Mouse (Mus musculus) cerebellum, postnatal 25 days (tissue): ENCODE data around the gene Gna13.
A peak's percentile ranks its signal among the peaks of the same experiment; 100 is the strongest.

Experiments used
- DNase-seq, 2 experiments: peaks; one replicate each; pipeline ENCODE4 v3.0.0; 2021; ENCODE audit warnings: mixed read lengths in 2 of 2

Gene Gna13

DNA sequence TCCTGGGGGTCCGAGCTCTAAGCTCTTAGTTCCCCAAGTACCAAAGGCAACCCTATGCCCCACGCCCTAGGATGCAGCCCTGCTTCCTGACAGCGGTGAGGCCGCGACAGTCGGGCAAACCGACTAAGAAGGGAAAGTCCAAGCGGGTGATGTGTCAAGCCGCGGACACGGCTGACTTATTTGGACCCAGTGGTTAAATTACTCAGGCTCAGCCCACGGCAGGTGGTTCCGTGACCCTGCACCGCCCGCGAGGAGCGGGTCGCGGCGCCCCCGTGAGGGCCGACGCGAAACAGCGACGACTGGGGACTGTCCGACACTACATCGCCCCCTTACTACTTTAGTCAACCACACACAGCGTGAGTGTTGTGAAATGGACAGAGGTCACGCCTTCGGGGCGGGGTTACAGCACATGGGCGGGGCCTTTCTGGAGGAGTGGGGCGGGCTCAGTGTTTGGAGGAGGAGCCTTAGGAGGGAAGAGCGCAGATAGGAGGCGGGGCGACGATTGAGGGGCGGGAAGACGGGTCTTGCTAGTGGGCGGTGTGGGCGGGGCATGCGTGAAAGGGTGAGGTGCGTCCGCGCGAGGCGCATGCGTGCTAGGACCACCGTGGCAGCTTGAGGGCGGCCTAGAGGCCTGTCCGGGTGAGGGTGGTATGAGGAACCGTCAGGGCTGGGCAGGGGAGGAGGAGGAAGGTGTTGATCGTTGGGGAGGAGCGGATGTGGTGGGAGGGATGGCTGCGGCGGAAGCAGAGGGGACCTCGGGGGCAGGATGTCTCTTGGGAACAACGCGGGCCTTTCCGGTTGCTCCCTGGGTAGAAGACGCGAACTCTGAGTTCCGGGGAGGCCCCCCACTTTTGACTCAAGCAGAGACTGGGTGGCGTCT is 63.0 kb downstream of the Gna13 start, which contains the start of gene Amz2:
Amz2 (plus strand) TSS at position 555 of the 880 bp plus-strand sequence.
- DNase-seq = peak; percentile 98 to 100

DNA sequence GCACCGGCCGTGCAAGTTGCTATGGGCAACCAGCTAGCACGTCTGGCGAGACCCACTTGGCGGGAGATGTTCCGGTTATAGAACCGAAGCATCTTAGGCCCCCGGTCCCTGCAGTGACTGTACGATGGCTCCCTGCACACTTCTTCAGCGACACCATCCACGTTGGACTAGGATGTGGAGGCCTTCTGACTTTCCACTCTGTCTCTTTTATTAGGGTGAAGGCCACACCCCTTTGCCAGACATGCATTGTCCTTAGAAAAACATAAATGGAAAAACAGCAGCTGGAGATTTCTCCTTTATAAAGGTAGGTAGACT is 63.6 kb downstream of the Gna13 start:
- DNase-seq = no peak

GRCm38 (mm10) chr11:109427353-109427752 is 64.7 kb downstream of the Gna13 start:
- no peak for DNase-seq

DNA sequence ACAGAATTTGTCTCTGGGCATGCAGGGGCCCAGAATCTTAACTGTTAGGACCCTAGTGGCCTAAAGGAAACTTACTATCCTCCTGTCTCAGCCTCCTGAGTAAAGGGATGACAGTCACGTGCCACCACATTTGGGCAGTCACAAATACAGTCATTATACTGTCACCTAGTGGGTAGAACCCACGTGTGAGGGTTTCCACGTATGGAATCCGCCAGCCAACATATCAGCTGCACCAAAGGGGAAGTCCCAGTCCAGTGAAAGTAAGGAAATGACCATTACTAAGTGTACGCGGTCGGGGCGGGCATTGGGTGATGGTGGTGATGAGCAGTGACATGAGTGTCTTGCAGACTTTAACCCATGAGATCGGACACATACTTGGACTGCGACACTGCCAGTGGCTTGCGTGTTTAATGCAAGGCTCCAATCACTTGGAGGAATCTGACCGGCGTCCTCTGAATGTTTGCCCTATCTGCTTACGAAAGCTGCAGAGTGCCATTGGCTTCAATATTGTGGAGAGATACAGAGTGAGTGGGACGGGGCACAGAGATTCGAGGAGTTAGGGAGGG is 71.7 kb downstream of the Gna13 start:
- no peak for DNase-seq

GRCm38 (mm10) chr11:109436889-109437288 is 74.3 kb downstream of the Gna13 start:
- DNase-seq = no peak

DNA sequence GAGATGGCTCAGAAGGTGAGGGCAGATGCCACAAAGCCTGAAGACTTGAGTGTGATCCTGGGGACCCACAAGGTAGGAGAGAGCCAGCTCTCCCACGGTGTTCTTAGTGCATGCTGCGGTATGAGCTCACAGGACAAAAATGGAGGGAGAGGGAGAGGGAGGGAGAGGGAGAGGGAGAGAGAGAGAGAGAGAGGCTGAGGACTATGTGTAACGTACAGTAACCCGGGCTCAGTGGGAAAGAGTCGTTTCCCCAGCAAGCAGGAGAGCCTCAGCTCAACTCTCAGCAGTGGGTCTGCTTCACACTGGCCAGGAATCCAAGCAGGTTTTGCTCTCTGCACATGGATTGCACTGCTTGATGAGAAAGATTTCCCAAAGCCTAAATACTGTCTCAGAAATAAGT is 76.6 kb downstream of the Gna13 start:
- DNase-seq = peak in 1 of 2 experiments; percentile 31

- peak; percentile 71 to 75 for DNase-seq
These were observed 77.3 kb downstream of the Gna13 start for GRCm38 (mm10) chr11:109439829-109440340.

DNA sequence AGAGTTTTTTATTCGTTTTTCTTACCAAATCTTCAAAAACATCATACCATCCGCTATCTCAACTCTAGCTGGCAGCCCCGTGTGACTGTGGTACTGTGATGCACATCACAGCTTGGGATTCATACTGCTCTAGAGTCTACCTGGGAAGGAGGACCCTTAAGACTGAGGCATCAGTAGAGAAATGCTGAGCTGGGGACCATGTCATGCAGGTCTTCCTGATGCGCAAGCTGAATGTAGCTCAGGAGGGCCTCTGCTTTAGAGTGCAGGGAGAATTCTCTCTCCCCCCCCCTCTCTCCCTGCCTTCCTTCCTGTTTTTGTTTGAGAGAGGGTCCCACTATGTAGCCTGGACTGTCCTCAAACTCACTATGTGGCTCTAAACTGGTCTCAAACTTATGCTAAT is 78.0 kb downstream of the Gna13 start:
- no peak for DNase-seq

DNA sequence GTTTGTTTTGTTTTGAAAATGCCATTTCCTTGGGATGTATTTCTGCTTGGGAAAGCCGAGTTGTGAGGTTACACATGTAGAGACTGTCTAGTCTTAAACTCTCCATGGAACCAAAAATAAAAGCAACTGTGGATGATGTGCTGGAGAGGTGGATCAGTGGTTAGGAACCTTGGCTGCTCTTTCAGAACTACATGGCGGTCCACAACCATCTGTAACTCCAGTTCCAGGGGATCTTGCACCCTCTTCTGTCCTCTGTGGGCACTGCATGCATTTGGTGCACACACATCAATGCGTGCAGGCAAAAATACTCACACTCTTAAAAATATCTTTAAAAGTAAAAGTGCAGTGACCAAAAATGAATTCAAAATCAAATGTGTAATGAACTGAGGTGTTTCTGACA is 78.5 kb downstream of the Gna13 start:
- peak; percentile 32 to 62 for DNase-seq

DNA sequence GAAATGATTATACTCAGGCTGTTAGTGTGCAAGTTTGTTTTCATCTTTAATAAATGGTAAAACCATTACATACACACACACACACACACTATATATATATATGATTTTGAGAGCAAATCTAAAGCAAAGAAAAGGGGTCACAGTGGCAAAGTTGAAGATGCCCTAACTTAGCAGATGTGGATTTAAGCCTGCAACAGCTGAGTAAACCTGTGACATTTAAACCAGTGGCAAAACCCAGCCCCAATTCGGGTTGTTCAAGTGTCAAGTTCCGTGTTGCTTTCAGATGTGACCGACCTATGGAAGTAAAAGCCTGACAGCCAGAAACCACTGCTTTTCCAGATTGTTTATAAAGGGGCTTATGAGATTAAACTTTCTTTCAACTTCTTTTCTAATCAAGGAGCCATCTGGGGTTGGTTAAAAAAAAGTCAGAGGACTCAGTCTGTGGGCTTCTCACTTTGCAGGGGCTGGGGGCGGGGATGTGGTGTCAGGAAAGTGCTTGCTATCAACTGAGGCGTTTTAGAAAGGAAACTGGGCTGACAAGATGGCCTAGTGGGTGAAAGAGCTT is 79.6 kb downstream of the Gna13 start:
- no peak for DNase-seq

GRCm38 (mm10) chr11:109443468-109444263 is 81.0 kb downstream of the Gna13 start:
- DNase-seq = no peak

DNA sequence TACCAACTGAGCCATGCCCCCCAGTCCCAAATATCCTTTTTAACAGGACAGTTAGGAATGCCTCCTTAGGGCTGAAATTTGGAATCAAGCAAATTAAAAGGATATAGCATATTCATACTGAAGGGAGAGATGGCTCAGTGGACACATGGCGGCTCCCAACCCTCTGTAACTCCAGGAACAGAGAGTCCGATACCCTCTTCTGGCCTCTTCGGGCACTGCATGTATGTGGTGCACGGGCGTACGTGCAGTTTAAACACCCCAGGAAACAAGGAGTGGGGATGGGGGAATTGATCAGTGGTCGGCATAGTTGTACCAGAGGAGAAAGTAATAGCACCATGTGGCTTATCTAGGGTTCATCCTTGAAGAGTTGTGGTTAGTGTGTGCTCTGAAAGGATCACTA is 82.0 kb downstream of the Gna13 start:
- DNase-seq = peak; percentile 44 to 68

DNA sequence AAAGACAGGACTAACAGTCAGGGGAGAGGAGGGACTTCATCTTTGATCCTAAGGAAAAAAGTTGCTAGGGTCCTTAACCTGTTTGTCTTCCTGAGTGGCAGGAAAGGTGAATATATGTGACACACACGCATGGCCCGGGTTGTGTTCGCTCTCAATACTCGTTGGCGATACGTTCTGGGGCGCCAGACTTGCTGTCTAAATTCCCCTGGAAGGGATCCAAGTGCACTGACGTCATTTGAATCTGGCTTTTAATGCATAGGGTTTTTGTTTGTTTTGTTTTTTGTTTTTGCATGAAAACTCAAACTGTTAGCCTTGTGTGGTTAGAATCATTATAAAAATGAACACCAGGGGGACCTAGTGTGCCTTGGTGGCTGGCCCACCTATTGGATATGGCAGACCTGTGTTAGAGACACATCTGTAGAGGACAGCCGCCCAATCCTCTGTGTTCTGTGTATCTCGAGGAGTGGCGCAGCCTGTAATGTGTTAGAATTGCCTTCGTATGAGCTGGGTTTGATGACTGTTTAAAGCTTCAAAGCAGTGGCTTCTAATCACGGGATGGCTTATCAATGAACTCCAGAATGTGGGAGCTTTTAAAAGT is 82.9 kb downstream of the Gna13 start:
- peak in 1 of 2 experiments; percentile 36 for DNase-seq
